Mouse (Mus musculus): ENCODE results near the gene Msto1. TPM values are rescaled to one million over a fixed set of nuclear protein-coding genes. Genes with fewer than 3 reads are reported as not detected.
"Not testable (repeated sequence)": the region's sequence is repeated elsewhere in the genome, so short reads cannot be mapped to it uniquely, and the experiment has no call there.

The Msto1 gene
- polyA plus RNA-seq (2015; fragmentation: Nextera tagmentation; extraction: Ambion mirVana), result 48.6 and 52.3 TPM in 2 replicates

GRCm38 (mm10) chr3:88913511-88914383 lies at the start of gene Msto1:
Gene Msto1, minus strand, starts transcription at chr3:88913999.
- H3K4me2 ChIP-seq, result peak within 1 kb of the TSS; percentile 82
- H3K4me3 ChIP-seq, result peak within 1 kb of the TSS; percentile 83
- no peaks in the 10 kb centered on the region for H3K9me3 ChIP-seq
- peaks cover 15% of the 10 kb centered on the region for H3K4me1 ChIP-seq
- no peaks in the 10 kb centered on the region for H3K27me3 ChIP-seq (replicated peaks)
- peak within 1 kb of the TSS; percentile 86 for H3K9ac ChIP-seq
- ATAC-seq (ENCODE audit: extremely low read depth, insufficient number of reproducible peaks, low FRiP score, low TSS enrichment), result peak; percentile 96
- H3K36me3 ChIP-seq, result peaks cover 43% of the 10 kb centered on the region
- under 1% methylated on average over 58 of the region's 62 CpGs for WGBS
- H3K27ac ChIP-seq (replicated peaks), result peak within 1 kb of the TSS; percentile 94

GRCm38 (mm10) chr3:88963211-88963610 lies 49.4 kb upstream of the Msto1 start:
- H3K4me3 ChIP-seq; H3K9me3 ChIP-seq; ATAC-seq (ENCODE audit: extremely low read depth, insufficient number of reproducible peaks, low FRiP score, low TSS enrichment); H3K27ac ChIP-seq (replicated peaks); H3K4me2 ChIP-seq; H3K9ac ChIP-seq; H3K27me3 ChIP-seq (replicated peaks): not testable (repeated sequence)
- H3K4me1 ChIP-seq, result peaks cover 15% of the 10 kb centered on the region
- peaks cover 20% of the 10 kb centered on the region for H3K36me3 ChIP-seq

GRCm38 (mm10) chr3:88953736-88954135 lies 39.9 kb upstream of the Msto1 start:
- no peak overlapping the region for H3K4me2 ChIP-seq
- H3K27me3 ChIP-seq (replicated peaks), result no peaks in the 10 kb centered on the region
- H3K4me1 ChIP-seq, result peaks cover 46% of the 10 kb centered on the region
- H3K9ac ChIP-seq, result no peak overlapping the region
- H3K36me3 ChIP-seq, result no peaks in the 10 kb centered on the region
- H3K9me3 ChIP-seq, result no peaks in the 10 kb centered on the region
- ATAC-seq (ENCODE audit: extremely low read depth, insufficient number of reproducible peaks, low FRiP score, low TSS enrichment), result no peak
- no peak overlapping the region for H3K4me3 ChIP-seq
- H3K27ac ChIP-seq (replicated peaks), result no peak overlapping the region

- Histone ChIP-seq H3K9me3 (no peaks in the 10 kb centered on the region), H3K4me1 (peaks cover 48% of the 10 kb centered on the region), H3K36me3 (no peaks in the 10 kb centered on the region), H3K9ac (no peak overlapping the region), H3K27ac (replicated peaks) (no peak overlapping the region), H3K4me3 (no peak overlapping the region), H3K27me3 (replicated peaks) (no peaks in the 10 kb centered on the region), H3K4me2 (no peak overlapping the region)
- 79% methylated on average over 4 of the region's 4 CpGs for WGBS
- ATAC-seq (ENCODE audit: extremely low read depth, insufficient number of reproducible peaks, low FRiP score, low TSS enrichment), result no peak
Measured at GRCm38 (mm10) chr3:88953246-88953645, 39.4 kb upstream of the Msto1 start.

- Histone ChIP-seq H3K4me3 (peak overlapping the region; percentile 95), H3K36me3 (no peaks in the 10 kb centered on the region), H3K4me2 (peak overlapping the region; percentile 80), H3K27me3 (replicated peaks) (no peaks in the 10 kb centered on the region), H3K4me1 (peaks cover 45% of the 10 kb centered on the region), H3K9ac (peak overlapping the region; percentile 99), H3K27ac (replicated peaks) (peak overlapping the region; percentile 100), H3K9me3 (no peaks in the 10 kb centered on the region)
- WGBS, result 4% methylated on average over 5 of the region's 5 CpGs
- no peak for ATAC-seq (ENCODE audit: extremely low read depth, insufficient number of reproducible peaks, low FRiP score, low TSS enrichment)
Measured at GRCm38 (mm10) chr3:88951327-88951800, 37.6 kb upstream of the Msto1 start.

GRCm38 (mm10) chr3:88950576-88951326 lies 37.0 kb upstream of the Msto1 start, which contains the start of the genes Ash1l and Dap3:
Gene Ash1l, plus strand, starts transcription at chr3:88950622.
Gene Dap3, minus strand, starts transcription at chr3:88951181.
- Histone ChIP-seq H3K4me1 (peaks cover 45% of the 10 kb centered on the region), H3K27ac (replicated peaks) (peak within 1 kb of the TSS; percentile 100), H3K9ac (peak within 1 kb of the TSS; percentile 99), H3K27me3 (replicated peaks) (no peaks in the 10 kb centered on the region), H3K4me3 (peak within 1 kb of the TSS; percentile 95), H3K36me3 (no peaks in the 10 kb centered on the region), H3K9me3 (no peaks in the 10 kb centered on the region), H3K4me2 (peak within 1 kb of the TSS; percentile 80)
- peak; percentile 66 for ATAC-seq (ENCODE audit: extremely low read depth, insufficient number of reproducible peaks, low FRiP score, low TSS enrichment)
- under 1% methylated on average over 37 of the region's 64 CpGs for WGBS

GRCm38 (mm10) chr3:88949786-88950575 lies 36.2 kb upstream of the Msto1 start:
- peak; percentile 84 for ATAC-seq (ENCODE audit: extremely low read depth, insufficient number of reproducible peaks, low FRiP score, low TSS enrichment)
- WGBS, result under 1% methylated on average over 56 of the region's 92 CpGs

GRCm38 (mm10) chr3:88944109-88944508 lies 30.3 kb upstream of the Msto1 start:
- no peak overlapping the region for H3K9ac ChIP-seq
- 91% methylated on average over 4 of the region's 4 CpGs for WGBS
- H3K9me3 ChIP-seq, result no peaks in the 10 kb centered on the region
- H3K4me3 ChIP-seq, result no peak overlapping the region
- no peak for ATAC-seq (ENCODE audit: extremely low read depth, insufficient number of reproducible peaks, low FRiP score, low TSS enrichment)
- H3K4me1 ChIP-seq, result peaks cover 21% of the 10 kb centered on the region
- no peak overlapping the region for H3K4me2 ChIP-seq
- no peaks in the 10 kb centered on the region for H3K27me3 ChIP-seq (replicated peaks)
- H3K27ac ChIP-seq (replicated peaks), result no peak overlapping the region
- H3K36me3 ChIP-seq, result peaks cover 33% of the 10 kb centered on the region

More at GRCm38 (mm10) chr3:88949786-88950575, 36.2 kb upstream of the Msto1 start:
- Histone ChIP-seq H3K9me3 (no peaks in the 10 kb centered on the region), H3K4me1 (peaks cover 43% of the 10 kb centered on the region), H3K9ac (peak overlapping the region; percentile 99), H3K4me3 (peak overlapping the region; percentile 95), H3K27ac (replicated peaks) (peak overlapping the region; percentile 100), H3K27me3 (replicated peaks) (no peaks in the 10 kb centered on the region), H3K36me3 (no peaks in the 10 kb centered on the region), H3K4me2 (peak overlapping the region; percentile 80)

- H3K4me1 ChIP-seq, result 0 out of 2 replicates have a peak, but pooled peaks cover 5% of the 10 kb centered on the region
- H3K27ac ChIP-seq (replicated peaks), result no peak overlapping the region
- H3K4me2 ChIP-seq, result no peak overlapping the region
- no peaks in the 10 kb centered on the region for H3K9me3 ChIP-seq
- ATAC-seq (ENCODE audit: extremely low read depth, insufficient number of reproducible peaks, low FRiP score, low TSS enrichment), result no peak
- H3K4me3 ChIP-seq, result no peak overlapping the region
- WGBS, result 84% methylated on average over 10 of the region's 10 CpGs
- peaks cover 50% of the 10 kb centered on the region for H3K36me3 ChIP-seq
- H3K9ac ChIP-seq, result no peak overlapping the region
- no peaks in the 10 kb centered on the region for H3K27me3 ChIP-seq (replicated peaks)
Measured at GRCm38 (mm10) chr3:88942316-88942880, 28.6 kb upstream of the Msto1 start.

GRCm38 (mm10) chr3:88939749-88940148 lies 25.9 kb upstream of the Msto1 start:
- Histone ChIP-seq H3K9ac (no peak overlapping the region), H3K9me3 (no peaks in the 10 kb centered on the region), H3K4me2 (no peak overlapping the region), H3K27ac (replicated peaks) (no peak overlapping the region), H3K27me3 (replicated peaks) (no peaks in the 10 kb centered on the region), H3K4me1 (0 out of 2 replicates have a peak, but pooled peaks cover 2% of the 10 kb centered on the region), H3K4me3 (no peak overlapping the region), H3K36me3 (peaks cover 75% of the 10 kb centered on the region)
- WGBS, result 64% methylated on average over 3 of the region's 3 CpGs
- ATAC-seq (ENCODE audit: extremely low read depth, insufficient number of reproducible peaks, low FRiP score, low TSS enrichment), result no peak
